Mouse (Mus musculus) erythroblast, embryonic 14.5 days (primary cell): Measurements from ENCODE around the gene Fcer1g.

Source experiments
- GATA1 ChIP-seq: IDR thresholded peaks from 2 replicates; pipeline ENCODE4 v1.6.1; 2012; ENCODE audit warnings: low read length, inconsistent platforms, mixed read lengths
- TAL1 ChIP-seq: IDR thresholded peaks from 3 replicates; pipeline ENCODE4 v1.6.1; 2012; ENCODE audit warnings: low read length, inconsistent platforms, mixed read lengths

- TF ChIP-seq GATA1, result no peak
- TF ChIP-seq TAL1, result no peak
Measured at GRCm38 (mm10) chr1:171184314-171184713, 49.9 kb downstream of the Fcer1g start.
